Mouse (Mus musculus) adrenal gland, adult 8-10 months (tissue): ENCODE measurements at regions not wholly inside any gene's neighbourhood (a gene's known extent, or its start where the extent isn't known, plus 50 kb on each side); places are given as distances from the start of the nearest gene placed in this dataset.

ENCODE experiments used
- DNase-seq: peaks from one replicate; pipeline ENCODE4 v3.0.0; 2022

- no peak for DNase-seq
These were observed 294.5 kb upstream of the Adamts16 start for GRCm38 (mm10) chr13:71135940-71136632.

- DNase-seq = no peak
These were observed 279.9 kb upstream of the Adamts16 start for GRCm38 (mm10) chr13:71121484-71121883.

- no peak for DNase-seq
These were observed 266.6 kb upstream of the Adamts16 start for GRCm38 (mm10) chr13:71108175-71108574.

GRCm38 (mm10) chr13:71105229-71105838 is 263.7 kb upstream of the Adamts16 start:
- DNase-seq = peak; percentile 7

GRCm38 (mm10) chr13:71104419-71105228 is 263.0 kb upstream of the Adamts16 start:
- DNase-seq = no peak

GRCm38 (mm10) chr13:71084301-71084700 is 242.7 kb upstream of the Adamts16 start:
- DNase-seq = no peak

GRCm38 (mm10) chr13:71075916-71076315 is 234.3 kb upstream of the Adamts16 start:
- no peak for DNase-seq

- no peak for DNase-seq
These were observed 232.4 kb upstream of the Adamts16 start for GRCm38 (mm10) chr13:71074012-71074411.

GRCm38 (mm10) chr13:71068757-71069201 is 227.2 kb upstream of the Adamts16 start:
- DNase-seq = no peak

- DNase-seq = no peak
These were observed 226.4 kb upstream of the Adamts16 start for GRCm38 (mm10) chr13:71068011-71068410.

GRCm38 (mm10) chr13:71065568-71065967 is 224.0 kb upstream of the Adamts16 start:
- DNase-seq = no peak

GRCm38 (mm10) chr13:71064590-71065307 is 223.1 kb upstream of the Adamts16 start:
- no peak for DNase-seq

GRCm38 (mm10) chr13:71053361-71054264 is 212.0 kb upstream of the Adamts16 start:
- no peak for DNase-seq

GRCm38 (mm10) chr13:71050646-71051045 is 209.0 kb upstream of the Adamts16 start:
- no peak for DNase-seq

GRCm38 (mm10) chr13:71036000-71036399 is 194.4 kb upstream of the Adamts16 start:
- DNase-seq = no peak

GRCm38 (mm10) chr13:71034926-71035687 is 193.5 kb upstream of the Adamts16 start:
- no peak for DNase-seq

- no peak for DNase-seq
These were observed 166.6 kb upstream of the Adamts16 start for GRCm38 (mm10) chr13:71008216-71008615.

GRCm38 (mm10) chr13:71006117-71006516 is 164.5 kb upstream of the Adamts16 start:
- no peak for DNase-seq

- DNase-seq = no peak
These were observed 161.9 kb upstream of the Adamts16 start for GRCm38 (mm10) chr13:71003517-71003916.

- DNase-seq = peak; percentile 5
These were observed 159.7 kb upstream of the Adamts16 start for GRCm38 (mm10) chr13:71001278-71001677.
